Mouse (Mus musculus) hindbrain, embryonic 14.5 days (tissue): ENCODE results near the gene Apoa5. TPM values are rescaled to one million over a fixed set of nuclear protein-coding genes. Genes with fewer than 3 reads are reported as not detected.

ENCODE experiments used
- ATAC-seq: fragments of 200-750 bp; cut with Nextera tagmentation; 2 replicates; pipeline ENCODE4 v1.8.0; 2017; ENCODE audit warnings: moderate number of reproducible peaks, mild to moderate bottlenecking, moderate TSS enrichment, moderate library complexity; ENCODE audit not compliant: low FRiP score
- DNase-seq: peaks from one replicate; pipeline ENCODE4 v3.0.0-alpha.2; 2015; ENCODE audit warnings: low spot score
- H3K27ac ChIP-seq: fragments of 300-500 bp; sonication (generic); 2 replicates; pipeline ENCODE4 v1.5.1; 2014; ENCODE audit warnings: mild to moderate bottlenecking, moderate library complexity
- H3K27me3 ChIP-seq: fragments of 300-500 bp; sonication (generic); 2 replicates; pipeline ENCODE4 v1.6.1; 2014; ENCODE audit warnings: mild to moderate bottlenecking, low read length, mixed read lengths; ENCODE audit not compliant: control insufficient read depth, insufficient read depth
- H3K36me3 ChIP-seq: fragments of 300-500 bp; sonication (generic); replicated peaks from 2 replicates; pipeline ENCODE4 v1.6.1; 2014; ENCODE audit not compliant: control insufficient read depth, insufficient read depth
- H3K4me1 ChIP-seq: fragments of 300-500 bp; sonication (generic); replicated peaks from 2 replicates; pipeline ENCODE4 v1.6.1; 2014; ENCODE audit warnings: antibody characterized with exemption, low read length, mixed read lengths; ENCODE audit not compliant: control insufficient read depth, insufficient read depth
- H3K4me2 ChIP-seq: fragments of 300-500 bp; sonication (generic); replicated peaks from 2 replicates; pipeline ENCODE4 v1.6.1; 2014; ENCODE audit warnings: mild to moderate bottlenecking, moderate library complexity
- H3K4me3 ChIP-seq: fragments of 300-500 bp; sonication (generic); replicated peaks from 2 replicates; pipeline ENCODE4 v1.5.1; 2014; ENCODE audit warnings: mild to moderate bottlenecking, low read length
- H3K9ac ChIP-seq: fragments of 300-500 bp; sonication (generic); 2 replicates; pipeline ENCODE4 v1.6.1; 2014
- H3K9me3 ChIP-seq: fragments of 300-500 bp; sonication (generic); 2 replicates; pipeline ENCODE4 v1.6.1; 2016; ENCODE audit warnings: low read length; ENCODE audit not compliant: control insufficient read depth
- WGBS: fragments of 180-500 bp; shearing (Covaris S2); extraction: QIAGEN DNeasy Blood & Tissue Kit; methylation state at CpG from one replicate; pipeline ENCODE4 v1.1.7; 2014; 5-methylcytosine and 5-hydroxymethylcytosine counted together
- polyA plus RNA-seq: library from polyadenylated mRNA; unstranded; fragments of >200 nt; fragmentation: Nextera tagmentation; extraction: Ambion mirVana; gene quantifications from 2 replicates; pipeline ENCODE4 v1.2.1, GENCODE M21; 2014

The Apoa5 gene
- not detected in 2 replicates for polyA plus RNA-seq

GRCm38 (mm10) chr9:46268343-46268873 is at the start of gene Apoa5:
Apoa5 (plus strand) TSS chr9:46268633.
- 65% methylated on average over 7 of the region's 7 CpGs for WGBS
- no peak for ATAC-seq

GRCm38 (mm10) chr9:46223090-46223489 is 45.3 kb upstream of the Apoa5 start:
- Histone ChIP-seq H3K9ac (no peak overlapping the region), H3K4me3 (no peak overlapping the region), H3K4me1 (no peaks in the 10 kb centered on the region), H3K27ac (no peak overlapping the region), H3K27me3 (no peaks in the 10 kb centered on the region), H3K9me3 (no peaks in the 10 kb centered on the region), H3K4me2 (no peak overlapping the region), H3K36me3 (peaks cover 48% of the 10 kb centered on the region)
- ATAC-seq, result no peak
- DNase-seq, result no peak
- 89% methylated on average over 6 of the region's 6 CpGs for WGBS

More at GRCm38 (mm10) chr9:46268343-46268873, at the start of gene Apoa5:
- Histone ChIP-seq H3K27ac (no peak within 1 kb of the TSS), H3K9me3 (no peaks in the 10 kb centered on the region), H3K36me3 (no peaks in the 10 kb centered on the region), H3K9ac (no peak within 1 kb of the TSS), H3K27me3 (0 out of 2 replicates have a peak, but pooled peaks cover 5% of the 10 kb centered on the region), H3K4me2 (no peak within 1 kb of the TSS), H3K4me3 (no peak within 1 kb of the TSS), H3K4me1 (no peaks in the 10 kb centered on the region)
- no peak for DNase-seq

- WGBS, result 90% methylated on average over 3 of the region's 3 CpGs
- no peaks in the 10 kb centered on the region for H3K9me3 ChIP-seq
- peaks cover 43% of the 10 kb centered on the region for H3K36me3 ChIP-seq
- H3K4me2 ChIP-seq, result no peak overlapping the region
- ATAC-seq, result no peak
- no peak overlapping the region for H3K9ac ChIP-seq
- no peaks in the 10 kb centered on the region for H3K27me3 ChIP-seq
- H3K27ac ChIP-seq, result no peak overlapping the region
- DNase-seq, result no peak
- no peaks in the 10 kb centered on the region for H3K4me1 ChIP-seq
- H3K4me3 ChIP-seq, result no peak overlapping the region
Measured at GRCm38 (mm10) chr9:46224101-46224500, 44.3 kb upstream of the Apoa5 start.

GRCm38 (mm10) chr9:46224945-46225660 is 43.3 kb upstream of the Apoa5 start:
- H3K36me3 ChIP-seq, result peaks cover 33% of the 10 kb centered on the region
- no peak for ATAC-seq
- no peaks in the 10 kb centered on the region for H3K27me3 ChIP-seq
- H3K27ac ChIP-seq, result no peak overlapping the region
- no peak for DNase-seq
- H3K4me2 ChIP-seq, result no peak overlapping the region
- 76% methylated on average over 5 of the region's 5 CpGs for WGBS
- no peaks in the 10 kb centered on the region for H3K9me3 ChIP-seq
- no peaks in the 10 kb centered on the region for H3K4me1 ChIP-seq
- no peak overlapping the region for H3K4me3 ChIP-seq
- no peak overlapping the region for H3K9ac ChIP-seq

- Histone ChIP-seq H3K9ac (no peak overlapping the region), H3K9me3 (no peaks in the 10 kb centered on the region), H3K4me2 (no peak overlapping the region), H3K27me3 (no peaks in the 10 kb centered on the region), H3K4me1 (peaks cover 8% of the 10 kb centered on the region; the same call in 1 of the 2 replicates), H3K4me3 (no peak overlapping the region), H3K27ac (no peak overlapping the region), H3K36me3 (peaks cover 12% of the 10 kb centered on the region)
- 90% methylated on average over 3 of the region's 3 CpGs for WGBS
- ATAC-seq (no peak), DNase-seq (no peak)
Measured at GRCm38 (mm10) chr9:46227064-46227614, 41.3 kb upstream of the Apoa5 start.

- Histone ChIP-seq H3K9ac (no peak within 1 kb of the TSS), H3K27ac (no peak within 1 kb of the TSS), H3K27me3 (no peaks in the 10 kb centered on the region), H3K4me1 (peaks cover 8% of the 10 kb centered on the region; the same call in 1 of the 2 replicates), H3K9me3 (no peaks in the 10 kb centered on the region), H3K36me3 (peaks cover 6% of the 10 kb centered on the region; the same call in 1 of the 2 replicates), H3K4me2 (no peak within 1 kb of the TSS), H3K4me3 (no peak within 1 kb of the TSS)
- ATAC-seq, result no peak
- no peak for DNase-seq
- WGBS, result 66% methylated on average over 9 of the region's 9 CpGs
Measured at GRCm38 (mm10) chr9:46228491-46228890, 39.9 kb upstream of the Apoa5 start, which contains the start of gene Apoa1. Apoa1 (plus strand) TSS chr9:46228580.

- Histone ChIP-seq H3K27me3 (no peaks in the 10 kb centered on the region), H3K4me3 (peak overlapping the region; percentile 43), H3K36me3 (no peaks in the 10 kb centered on the region), H3K4me1 (peaks cover 8% of the 10 kb centered on the region; the same call in 1 of the 2 replicates), H3K27ac (peak overlapping the region; percentile 74), H3K9me3 (no peaks in the 10 kb centered on the region), H3K9ac (peak overlapping the region; percentile 69), H3K4me2 (peak overlapping the region; percentile 81)
- 15% methylated on average over 37 of the region's 37 CpGs for WGBS
- ATAC-seq, result peak; percentile 94
- DNase-seq, result peak; percentile 88
Measured at GRCm38 (mm10) chr9:46229573-46230449, 38.6 kb upstream of the Apoa5 start.

- H3K27me3 ChIP-seq, result no peaks in the 10 kb centered on the region
- H3K4me1 ChIP-seq, result peaks cover 8% of the 10 kb centered on the region; the same call in 1 of the 2 replicates
- DNase-seq (peak; percentile 26), ATAC-seq (peak; percentile 56)
- peak overlapping the region; percentile 43 for H3K4me3 ChIP-seq
- peak overlapping the region; percentile 81 for H3K4me2 ChIP-seq
- 19% methylated on average over 13 of the region's 13 CpGs for WGBS
- peak overlapping the region; percentile 74 for H3K27ac ChIP-seq
- H3K9ac ChIP-seq, result peak overlapping the region; percentile 69
- H3K9me3 ChIP-seq, result no peaks in the 10 kb centered on the region
- no peaks in the 10 kb centered on the region for H3K36me3 ChIP-seq
Measured at GRCm38 (mm10) chr9:46230450-46230975, 37.9 kb upstream of the Apoa5 start.
